In the genomic region with DNA sequence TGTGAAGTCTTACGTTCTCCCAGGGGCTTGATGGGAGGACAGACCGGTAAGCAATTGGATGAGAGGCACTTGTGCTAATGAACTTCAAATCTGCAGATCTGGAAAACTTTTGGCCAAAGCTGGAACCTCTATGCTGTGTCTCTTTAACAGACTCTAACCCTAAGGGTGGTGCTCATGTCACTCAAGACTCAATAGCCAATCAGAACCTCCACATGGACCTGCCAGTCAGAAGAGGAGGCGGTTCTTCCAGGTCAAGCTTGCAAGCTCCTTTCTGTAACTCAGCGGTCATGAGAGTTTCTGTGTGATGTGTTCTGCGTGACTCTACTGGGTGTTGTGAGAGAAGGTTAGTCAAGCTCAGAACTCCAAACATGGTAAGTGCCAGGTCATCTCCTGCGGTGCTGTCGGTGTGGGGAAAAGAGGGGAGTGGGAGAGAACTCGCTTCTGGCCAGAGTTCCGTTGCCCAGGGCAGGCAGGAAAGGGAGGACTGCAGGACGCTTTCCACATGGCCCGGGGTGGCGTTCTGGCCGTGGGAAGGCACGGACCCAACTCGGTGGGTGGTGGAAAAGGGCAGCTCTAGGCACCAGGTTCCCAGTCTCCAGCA, we compare ENCODE assay signal across 8 mouse cellular contexts. TPM values are rescaled to one million over a fixed set of nuclear protein-coding genes. Genes with fewer than 3 reads are reported as not detected.
DNase-seq lines count a peak whose midpoint lies in the region; ATAC-seq and TF ChIP-seq lines count a peak whose summit lies in the region.
"Not testable (repeated sequence)": the region's sequence is repeated elsewhere in the genome, so short reads cannot be mapped to it uniquely, and the experiment has no call there.

Gene Zfp971 (plus strand): TSS at position 274 of the 601 bp plus-strand sequence.

- not testable (repeated sequence) for H3K9me3 ChIP-seq in G1E (replicated peaks); hindbrain, embryonic 13.5 days; lung, embryonic 16.5 days (ENCODE audit: control insufficient read depth, low read length)

- DNase-seq in G1E (ENCODE audit: low spot score): not testable (repeated sequence)
- peak; percentile 51 to 55 for DNase-seq in cerebellum, postnatal 10 days
- peak; percentile 42 to 69 for DNase-seq in frontal cortex, postnatal 36 days (ENCODE audit: low spot score in 2 of 2)
- peak; percentile 54 to 60 for DNase-seq in layer of hippocampus, postnatal 14 days (ENCODE audit: low spot score in 2 of 2)
- peak; percentile 31 for DNase-seq in thymus, adult 2 months

- 2% methylated on average over 15 of the region's 15 CpGs for WGBS in hindbrain, embryonic 13.5 days
- under 1% methylated on average over 13 of the region's 15 CpGs for WGBS in lung, embryonic 16.5 days
- WGBS in olfactory bulb, adult 2 months: 1% methylated on average over 15 of the region's 15 CpGs
- WGBS in thymus, adult 2 months: 4% methylated on average over 15 of the region's 15 CpGs

- peak within 1 kb of the TSS; percentile 77 for H3K9ac ChIP-seq in hindbrain, embryonic 13.5 days
- peak within 1 kb of the TSS; percentile 68 for H3K9ac ChIP-seq in lung, embryonic 16.5 days (ENCODE audit: low read length)

- H3K36me3 ChIP-seq in G1E (replicated peaks); hindbrain, embryonic 13.5 days; lung, embryonic 16.5 days (ENCODE audit: control insufficient read depth, insufficient read depth, low read length); thymus, adult 2 months (ENCODE audit: control insufficient read depth, insufficient read depth, low read length): not testable (repeated sequence)

- peak within 1 kb of the TSS; percentile 55 for H3K4me2 ChIP-seq in hindbrain, embryonic 13.5 days
- H3K4me2 ChIP-seq in lung, embryonic 16.5 days (ENCODE audit: low read depth, low read length): peak within 1 kb of the TSS; percentile 45

- H3K27me3 ChIP-seq in G1E (ENCODE audit: insufficient read depth, low read length); hindbrain, embryonic 13.5 days; lung, embryonic 16.5 days (ENCODE audit: control insufficient read depth, insufficient read depth, low read depth, low read length); thymus, adult 2 months (ENCODE audit: control insufficient read depth, insufficient read depth, low read length): not testable (repeated sequence)

- not testable (repeated sequence) for H3K27ac ChIP-seq in hindbrain, embryonic 13.5 days; lung, embryonic 16.5 days (ENCODE audit: low read length); olfactory bulb, adult 2 months (ENCODE audit: insufficient read depth, low read depth, low read length); thymus, adult 2 months (ENCODE audit: control insufficient read depth, insufficient read depth, low read length)

- not testable (repeated sequence) for TF ChIP-seq CTCF in G1E (IDR thresholded peaks at IDR 0.05; ENCODE audit: low read depth, low read length); olfactory bulb, adult 2 months (IDR thresholded peaks at IDR 0.05; ENCODE audit: insufficient read depth, low read depth, low read length); thymus, adult 2 months (IDR thresholded peaks at IDR 0.05; ENCODE audit: borderline replicate concordance, control insufficient read depth, extremely low read depth, insufficient read depth, low read length, poor library complexity)

- not testable (repeated sequence) for H3K4me1 ChIP-seq in G1E (ENCODE audit: insufficient read depth, low read depth, low read length); hindbrain, embryonic 13.5 days (replicated peaks); lung, embryonic 16.5 days (replicated peaks; ENCODE audit: control insufficient read depth, insufficient read depth, low read length); olfactory bulb, adult 2 months (ENCODE audit: control insufficient read depth, insufficient read depth, low read length); thymus, adult 2 months (replicated peaks; ENCODE audit: control insufficient read depth, insufficient read depth, low read length)

- TF ChIP-seq POLR2A in olfactory bulb, adult 2 months (IDR thresholded peaks at IDR 0.05; ENCODE audit: insufficient read depth, low read depth, low read length); thymus, adult 2 months (IDR thresholded peaks at IDR 0.05; ENCODE audit: control insufficient read depth, extremely low read depth, insufficient read depth, low read length, poor library complexity): not testable (repeated sequence)

- H3K4me3 ChIP-seq in G1E (ENCODE audit: low read depth, low read length): peak within 1 kb of the TSS; percentile 75
- peak within 1 kb of the TSS; percentile 60 for H3K4me3 ChIP-seq in hindbrain, embryonic 13.5 days
- peak within 1 kb of the TSS; percentile 63 for H3K4me3 ChIP-seq in lung, embryonic 16.5 days (ENCODE audit: low read length)
- peak within 1 kb of the TSS; percentile 49 for H3K4me3 ChIP-seq in olfactory bulb, adult 2 months (ENCODE audit: insufficient read depth, low read depth, low read length)
- H3K4me3 ChIP-seq in thymus, adult 2 months (ENCODE audit: control insufficient read depth, insufficient read depth, low read length): peak within 1 kb of the TSS; percentile 78

- not testable (repeated sequence) for ATAC-seq in G1E (ENCODE audit: extremely low read depth, insufficient number of reproducible peaks, low FRiP score, poor library complexity, severe bottlenecking); hindbrain, embryonic 13.5 days (ENCODE audit: low FRiP score); lung, embryonic 16.5 days (ENCODE audit: low read depth)

RNA-seq across cellular contexts. Expression of gene Zfp971, which starts in this region (rescaled TPM):
- total RNA-seq in G1E (2014; fragmentation: Nextera tagmentation) (151 and 161 TPM in 2 replicates), G1E (2017) (45.7 and 53.7 TPM in 2 replicates)
- polyA plus RNA-seq in G1E (2012): 2.1 and 2.6 TPM in 2 replicates
- polyA plus RNA-seq in hindbrain, embryonic 13.5 days (2015; fragmentation: Nextera tagmentation; extraction: Ambion mirVana): 9.3 and 9.8 TPM in 2 replicates
- 10 to 100 TPM; 32.2 to 33.8 TPM for total RNA-seq in layer of hippocampus, postnatal 14 days (2021)
- polyA plus RNA-seq in lung, embryonic 16.5 days (2015; fragmentation: Nextera tagmentation; extraction: Ambion mirVana): 12.8 and 13.9 TPM in 2 replicates
- not detected in 2 replicates for polyA plus RNA-seq in olfactory bulb, adult 2 months (2012; ENCODE audit: insufficient read depth, insufficient read length, low replicate concordance, missing spikeins)
- 0.82 and 1.7 TPM in 2 replicates for polyA plus RNA-seq in thymus, adult 2 months (2012; rRNA removed)
